Mouse (Mus musculus): ENCODE measurements around the gene Sec24c.
"Not testable (repeated sequence)": the region's sequence is repeated elsewhere in the genome, so short reads cannot be mapped to it uniquely, and the experiment has no call there.

Gene Sec24c

DNA sequence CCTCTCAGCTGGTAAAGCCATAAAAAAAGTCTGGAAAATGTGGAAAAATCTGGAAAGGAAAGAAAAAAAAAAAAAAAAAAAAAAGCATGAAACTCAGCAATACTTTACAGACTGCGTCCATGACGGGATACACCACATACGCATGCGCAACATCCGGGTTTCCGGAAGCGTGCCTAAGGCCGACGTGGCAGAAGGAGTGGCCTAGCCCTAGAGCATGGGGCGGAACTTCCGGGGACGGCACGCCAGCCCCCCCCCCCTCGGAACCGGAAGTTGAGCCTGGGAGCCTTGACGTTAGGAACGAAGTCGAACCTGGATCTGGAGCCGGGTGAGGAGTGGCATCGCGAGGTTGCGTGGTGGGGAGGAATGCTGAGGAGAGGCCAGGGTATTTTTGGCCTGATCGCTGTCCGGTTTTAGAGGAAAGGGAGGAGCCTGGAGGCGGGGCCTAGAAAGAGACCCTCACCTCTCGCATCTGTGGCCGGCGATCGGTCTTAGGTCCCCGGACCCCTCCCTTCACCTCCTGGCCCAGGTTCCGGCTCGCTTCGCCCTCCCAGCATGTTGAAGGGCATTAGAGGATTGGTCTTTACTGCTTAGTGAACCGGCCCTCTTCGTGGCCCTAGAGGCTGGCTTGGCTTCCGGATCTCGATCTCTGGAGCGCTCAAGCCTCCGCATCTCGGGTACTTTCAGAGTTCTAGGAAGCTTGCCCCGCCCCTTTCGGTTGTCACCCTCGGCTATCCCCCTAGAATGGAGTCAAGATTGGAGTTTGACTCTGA is at the start of gene Sec24c:
Gene Sec24c (plus strand): TSS at position 245 of the 770 bp plus-strand sequence.
- DNase-seq, result peak; percentile 97

DNA sequence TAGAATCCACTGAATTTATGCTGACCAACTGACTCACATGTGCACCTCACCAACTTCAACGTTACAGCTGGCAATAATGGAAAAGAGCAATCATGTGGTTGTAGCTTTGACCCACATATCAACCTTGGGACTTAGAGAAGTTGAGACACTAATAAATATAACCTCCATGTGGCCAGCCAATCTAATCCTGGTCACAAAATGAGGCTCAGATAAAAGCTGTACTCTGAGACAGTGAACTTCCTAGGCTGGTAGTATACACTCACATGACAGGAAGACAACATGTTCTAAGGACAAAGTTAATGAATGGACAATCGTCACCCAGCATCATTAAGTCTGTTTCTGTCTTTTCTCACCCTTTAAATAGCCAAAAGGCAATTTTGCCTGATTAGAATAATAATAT is 47.7 kb upstream of the Sec24c start:
- no peak for DNase-seq

DNA sequence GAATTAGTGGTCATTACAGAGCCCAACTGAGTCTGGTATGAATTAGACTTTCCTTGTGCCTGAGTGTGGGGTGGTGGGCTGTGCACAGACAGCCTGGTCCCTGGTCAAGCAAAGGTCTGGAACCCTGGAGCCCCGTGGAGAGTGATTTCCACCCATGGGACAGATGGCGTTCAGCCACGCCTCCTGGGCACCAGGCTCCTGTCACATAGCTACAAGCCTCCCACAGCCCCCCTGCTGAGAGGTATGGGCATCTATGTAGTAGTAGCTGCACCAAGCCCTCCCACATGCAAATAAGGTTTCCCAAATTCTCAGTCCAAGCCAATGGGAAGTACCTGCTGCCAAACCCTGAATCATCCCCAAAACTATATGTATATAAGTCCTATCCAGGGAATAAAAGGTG is 47.1 kb upstream of the Sec24c start:
- DNase-seq, result no peak

DNA sequence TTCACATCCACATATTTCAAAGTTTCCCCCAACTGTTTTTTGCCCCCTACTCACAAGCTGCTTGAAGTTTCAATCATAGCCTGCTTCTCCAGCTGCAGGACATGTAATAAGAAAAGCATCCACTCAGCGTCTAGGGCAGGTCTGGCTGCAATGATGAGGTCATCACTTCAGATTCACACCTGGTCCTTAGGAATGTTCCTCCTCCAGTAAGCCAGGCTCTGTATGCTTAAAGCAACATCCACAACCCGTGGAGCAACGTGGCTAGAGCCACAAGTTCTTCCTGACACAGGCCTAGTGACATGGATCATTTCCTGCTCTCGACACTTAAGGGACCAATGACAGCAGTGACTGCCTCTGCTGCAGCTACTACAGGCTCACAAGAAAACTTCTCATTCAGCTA is 42.9 kb upstream of the Sec24c start:
- peak; percentile 67 for DNase-seq

DNA sequence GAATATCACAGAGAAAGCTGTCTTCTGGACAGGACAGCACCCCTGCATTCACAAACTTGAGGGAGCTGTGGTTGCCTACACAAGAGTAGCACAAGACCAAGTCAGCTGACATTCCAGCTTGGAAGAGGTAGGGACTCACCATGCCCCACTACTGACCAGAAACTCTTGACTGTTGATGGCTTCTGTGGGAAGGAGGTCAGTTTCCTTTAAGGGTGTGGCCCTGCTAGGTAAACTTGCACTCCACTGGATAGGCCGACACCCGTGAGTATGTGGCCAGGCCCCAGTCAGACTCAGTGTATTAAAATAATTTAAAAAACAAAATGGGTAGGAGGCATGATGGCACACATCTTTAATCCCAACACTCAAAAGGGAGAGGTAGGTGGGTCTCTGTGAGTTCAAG is 38.6 kb upstream of the Sec24c start:
- DNase-seq, result peak; percentile 46

- not testable (repeated sequence) for DNase-seq
Observed at GRCm38 (mm10) chr14:20636968-20637367, 37.1 kb upstream of the Sec24c start.

DNA sequence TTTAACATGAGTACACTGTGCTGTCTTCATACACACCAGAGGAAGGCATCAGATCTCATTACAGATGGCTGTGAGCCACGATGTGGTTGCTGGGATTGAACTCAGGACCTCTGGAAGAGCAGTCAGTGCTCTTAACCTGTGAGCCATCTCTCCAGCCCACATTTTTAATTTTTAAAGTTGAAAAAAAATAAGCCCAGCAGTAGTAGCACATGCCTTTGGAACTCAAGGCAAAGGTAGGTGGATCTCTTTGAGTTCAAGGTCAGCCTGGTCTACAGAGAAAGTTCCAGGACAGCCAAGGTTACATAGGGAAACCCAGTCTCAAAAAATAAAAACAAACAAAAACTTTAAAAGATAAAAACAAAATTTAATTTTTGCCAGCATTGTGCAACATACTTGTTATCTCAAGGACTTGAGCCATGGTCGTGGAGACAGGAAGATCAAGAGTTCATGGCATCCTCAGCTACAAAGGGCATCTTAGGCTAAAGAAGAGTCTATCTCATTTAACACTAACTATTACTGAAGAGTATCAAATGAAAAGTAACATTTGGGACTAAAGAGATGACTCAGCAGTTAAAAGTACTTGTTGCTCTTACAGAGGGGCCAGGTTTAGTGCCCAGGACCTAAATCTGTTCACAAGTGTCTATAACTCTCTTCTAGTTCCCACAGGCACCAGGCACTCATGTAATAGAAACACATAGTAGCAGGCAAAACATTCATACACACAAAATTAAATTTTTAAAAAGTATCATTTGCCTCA is 36.1 kb upstream of the Sec24c start:
- no peak for DNase-seq

GRCm38 (mm10) chr14:20638702-20639101 is 35.4 kb upstream of the Sec24c start:
- DNase-seq, result no peak

DNA sequence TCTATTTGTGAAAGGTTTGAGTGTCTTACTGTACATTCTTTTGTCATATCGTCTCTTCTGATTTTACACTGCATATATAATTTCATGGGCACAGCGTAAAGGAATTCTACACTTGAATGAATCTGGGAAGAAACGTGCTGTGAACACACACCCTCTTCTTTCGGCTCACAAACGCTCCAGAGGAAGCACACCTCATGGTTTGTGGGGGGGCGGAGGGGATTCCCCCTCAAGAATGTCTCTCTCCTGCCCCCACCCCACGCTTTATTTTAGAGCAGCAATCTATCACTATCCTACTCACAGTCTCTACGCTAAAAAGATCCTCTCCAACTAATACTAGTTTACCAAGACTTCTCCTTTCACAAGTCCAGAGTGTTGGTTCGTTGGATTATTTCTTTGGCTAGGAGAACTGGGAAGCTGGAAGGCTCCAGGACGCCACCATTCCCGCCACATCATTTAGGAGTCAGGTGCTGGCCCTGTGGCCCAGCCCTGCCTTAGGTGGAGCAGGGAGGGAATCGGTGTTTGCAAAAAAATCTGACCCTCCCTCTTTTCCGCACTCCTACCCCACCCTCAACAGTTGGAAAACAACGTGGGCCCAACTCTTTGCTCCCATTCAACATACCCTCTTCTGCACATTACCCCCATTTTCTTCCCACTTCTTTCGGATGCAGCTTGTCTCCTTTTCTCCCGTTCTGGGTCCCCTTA is 34.0 kb upstream of the Sec24c start:
- peak; percentile 23 for DNase-seq

- peak; percentile 99 for DNase-seq
Observed at GRCm38 (mm10) chr14:20640644-20641437, 33.3 kb upstream of the Sec24c start, which contains the start of gene Usp54. TSS of gene Usp54 (minus strand) at chr14:20641063.

GRCm38 (mm10) chr14:20641438-20641875 is 32.7 kb upstream of the Sec24c start:
- no peak for DNase-seq

- no peak for DNase-seq
Observed at GRCm38 (mm10) chr14:20645547-20645946, 28.6 kb upstream of the Sec24c start.

GRCm38 (mm10) chr14:20646381-20646780 is 27.7 kb upstream of the Sec24c start:
- DNase-seq, result no peak

- peak; percentile 48 for DNase-seq
Observed at GRCm38 (mm10) chr14:20651000-20651399, 23.1 kb upstream of the Sec24c start.

DNA sequence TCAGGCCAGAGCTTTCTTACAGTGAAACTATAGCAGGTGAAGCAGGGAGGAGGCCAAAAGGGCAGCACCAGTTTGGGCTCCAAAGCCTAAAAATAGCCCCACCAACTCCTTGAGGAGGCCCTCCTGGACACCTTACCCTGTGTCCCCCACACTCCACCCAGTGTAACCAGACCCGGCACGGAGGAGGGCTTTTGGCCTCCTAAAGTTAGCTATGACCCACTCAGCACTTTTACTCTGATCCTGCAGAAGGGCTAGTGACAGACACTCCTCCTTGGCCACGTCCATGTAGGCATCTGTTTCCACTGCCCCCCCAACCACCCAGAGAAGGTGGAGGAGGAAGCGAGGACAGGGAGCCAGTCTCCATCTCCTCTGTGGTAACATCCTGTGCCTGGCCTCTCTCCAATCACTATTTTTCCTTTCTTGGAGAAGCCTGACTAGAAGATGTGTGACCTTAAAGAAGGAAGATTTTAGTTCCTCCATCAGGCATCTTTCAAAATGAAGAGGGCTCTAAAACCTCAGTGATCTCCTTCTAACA is 22.3 kb upstream of the Sec24c start:
- DNase-seq, result no peak

- no peak for DNase-seq
Observed at GRCm38 (mm10) chr14:20654690-20655421, 19.3 kb upstream of the Sec24c start.

DNA sequence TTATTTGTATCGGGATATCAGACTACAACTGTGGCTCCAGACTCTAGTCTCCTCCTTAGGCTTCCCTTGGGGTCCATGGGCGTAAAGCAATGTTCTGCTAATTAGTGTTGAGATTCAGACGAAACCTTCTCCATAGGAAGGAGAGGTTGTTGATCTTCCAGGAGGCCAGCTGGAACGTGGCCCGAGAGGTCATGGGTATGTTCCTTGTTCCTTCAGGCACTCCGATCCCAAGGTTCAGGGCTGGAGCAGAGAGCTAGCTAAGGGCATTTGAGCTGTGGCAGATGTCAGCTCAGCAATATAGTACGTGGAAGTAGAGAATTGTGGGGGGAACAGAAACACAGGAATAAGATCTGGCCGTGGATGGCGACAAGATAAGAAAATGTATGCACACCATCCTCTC is 18.4 kb upstream of the Sec24c start:
- DNase-seq, result no peak

DNA sequence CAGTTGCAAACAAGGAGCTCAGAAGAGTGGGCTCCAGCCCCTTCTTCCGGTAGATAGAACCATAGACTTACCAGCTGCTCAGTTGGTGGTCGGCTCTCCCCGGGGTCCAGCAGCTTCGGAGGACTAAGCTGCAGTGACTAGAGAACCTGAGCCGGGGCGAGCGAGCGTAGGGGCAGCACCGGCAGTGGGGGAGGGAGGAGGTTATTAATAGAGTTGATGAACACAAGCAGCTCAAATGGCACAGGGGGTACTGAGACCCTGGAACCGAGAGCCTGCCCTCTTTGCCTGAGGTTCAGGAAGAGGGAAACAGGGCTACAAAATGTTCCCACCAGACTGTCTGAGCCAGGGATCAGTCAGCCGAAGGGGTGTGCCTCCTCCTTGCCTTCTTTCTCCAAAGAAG is 17.7 kb upstream of the Sec24c start, which contains the start of gene Myoz1:
Gene Myoz1 (minus strand): TSS at position 180 of the 400 bp plus-strand sequence.
- no peak for DNase-seq

DNA sequence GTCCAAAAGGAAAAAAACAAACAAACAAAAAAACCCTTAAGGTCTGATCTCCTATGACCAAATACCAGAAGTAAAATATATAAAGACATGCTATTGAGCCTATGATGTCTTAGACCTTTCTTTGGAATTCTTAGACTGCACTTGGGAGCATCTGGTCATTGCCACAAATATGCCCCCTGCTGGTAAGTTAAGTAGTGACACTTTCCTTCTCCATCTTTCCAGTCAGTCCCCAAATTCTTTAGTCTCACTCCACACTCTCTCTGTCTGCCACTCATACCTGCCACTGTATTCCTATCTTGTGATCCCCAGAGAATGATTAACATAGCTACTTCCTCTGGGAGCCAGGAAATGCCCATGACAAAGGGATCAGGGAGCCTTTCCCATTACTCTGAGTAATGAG is 15.8 kb upstream of the Sec24c start:
- peak; percentile 82 for DNase-seq

DNA sequence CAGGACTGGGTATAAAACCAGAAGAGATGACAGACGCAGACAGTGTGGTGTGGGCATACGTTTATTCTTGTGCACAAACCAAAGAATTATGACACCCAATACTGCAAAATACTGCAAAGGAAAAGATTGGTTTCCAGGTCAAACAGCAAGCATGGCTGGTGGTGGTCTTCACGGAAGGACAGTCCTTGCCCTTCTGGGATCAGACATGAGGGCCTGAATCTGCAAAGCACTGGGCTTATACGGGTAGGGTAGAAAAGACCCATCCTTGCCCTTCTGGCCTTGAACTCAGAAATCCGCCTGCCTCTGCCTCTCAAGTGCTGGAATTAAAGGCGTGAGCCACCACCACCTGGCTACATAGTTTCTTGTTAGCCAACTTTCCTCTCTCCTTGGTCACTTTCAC is 15.2 kb upstream of the Sec24c start:
- DNase-seq, result no peak

- DNase-seq, result no peak
Observed at GRCm38 (mm10) chr14:20659687-20660086, 14.4 kb upstream of the Sec24c start.
